Mouse (Mus musculus) intestine, embryonic 14.5 days (tissue): ENCODE data around the gene Cpn2. TPM values are rescaled to one million over a fixed set of nuclear protein-coding genes. Genes with fewer than 3 reads are reported as not detected.

Experiments used
- ATAC-seq: fragments of 200-750 bp; cut with Nextera tagmentation; replicated peaks from 2 replicates; pipeline ENCODE4 v1.8.0; 2017; ENCODE audit warnings: low read depth, moderate number of reproducible peaks, moderate TSS enrichment, moderate library complexity; ENCODE audit not compliant: low FRiP score, low TSS enrichment
- DNase-seq: peaks from one replicate; pipeline ENCODE4 v3.0.0-alpha.2; 2018; ENCODE audit warnings: low spot score
- H3K27ac ChIP-seq: fragments of 300-500 bp; sonication (generic); 2 replicates; pipeline ENCODE4 v1.5.1; 2014; ENCODE audit warnings: low read depth, mild to moderate bottlenecking, control low read depth
- H3K27me3 ChIP-seq: fragments of 300-500 bp; sonication (generic); replicated peaks from 2 replicates; pipeline ENCODE4 v1.6.1; 2014; ENCODE audit warnings: low read length, control low read depth; ENCODE audit not compliant: control insufficient read depth, insufficient read depth
- H3K36me3 ChIP-seq: fragments of 300-500 bp; sonication (generic); 2 replicates; pipeline ENCODE4 v1.6.1; 2014; ENCODE audit warnings: low read length, control low read depth; ENCODE audit not compliant: control insufficient read depth, insufficient read depth
- H3K4me1 ChIP-seq: fragments of 300-500 bp; sonication (generic); replicated peaks from 2 replicates; pipeline ENCODE4 v1.6.1; 2014; ENCODE audit warnings: low read length, control low read depth, mixed read lengths; ENCODE audit not compliant: control insufficient read depth, insufficient read depth
- H3K4me2 ChIP-seq: fragments of 300-500 bp; sonication (generic); 2 replicates; pipeline ENCODE4 v1.6.1; 2014; ENCODE audit warnings: low read length
- H3K4me3 ChIP-seq: fragments of 300-500 bp; sonication (generic); 2 replicates; pipeline ENCODE4 v1.5.1; 2014; ENCODE audit warnings: low read depth, low read length, control low read depth, mixed read lengths
- H3K9ac ChIP-seq: fragments of 300-500 bp; sonication (generic); 2 replicates; pipeline ENCODE4 v1.6.1; 2014; ENCODE audit warnings: mild to moderate bottlenecking, low read length
- H3K9me3 ChIP-seq: fragments of 300-500 bp; sonication (generic); 2 replicates; pipeline ENCODE4 v1.6.1; 2016; ENCODE audit warnings: low read length, control low read depth; ENCODE audit not compliant: control insufficient read depth
- WGBS: fragments of 180-500 bp; shearing (Covaris S2); extraction: QIAGEN DNeasy Blood & Tissue Kit; methylation state at CpG from one replicate; pipeline ENCODE4 v1.1.7; 2014; 5-methylcytosine and 5-hydroxymethylcytosine counted together
- polyA plus RNA-seq: library from polyadenylated mRNA; unstranded; fragments of >200 nt; fragmentation: Nextera tagmentation; extraction: Ambion mirVana; gene quantifications from 2 replicates; pipeline ENCODE4 v1.2.1, GENCODE M21; 2014

Cpn2 gene
- polyA plus RNA-seq, 1 experiment from 2014 or later = 0.04 TPM

GRCm38 (mm10) chr16:30306102-30306501 lies 38.8 kb upstream of the Cpn2 start:
- Histone ChIP-seq H3K9me3 (no peaks in the 10 kb centered on the region), H3K27ac (no peak overlapping the region), H3K4me1 (peaks cover 12% of the 10 kb centered on the region), H3K4me2 (no peak overlapping the region), H3K4me3 (no peak overlapping the region), H3K36me3 (no peaks in the 10 kb centered on the region), H3K27me3 (peaks cover 44% of the 10 kb centered on the region), H3K9ac (no peak overlapping the region)
- DNase-seq (no peak), ATAC-seq (no peak)
- 87% methylated on average over 4 of the region's 4 CpGs for WGBS

- Histone ChIP-seq H3K36me3 (no peaks in the 10 kb centered on the region), H3K4me2 (no peak overlapping the region), H3K4me3 (no peak overlapping the region), H3K27me3 (peaks cover 29% of the 10 kb centered on the region), H3K9ac (no peak overlapping the region), H3K27ac (no peak overlapping the region), H3K4me1 (peaks cover 7% of the 10 kb centered on the region), H3K9me3 (no peaks in the 10 kb centered on the region)
- WGBS = 51% methylated on average over 5 of the region's 5 CpGs
- DNase-seq (no peak), ATAC-seq (no peak)
These were observed 36.9 kb upstream of the Cpn2 start for GRCm38 (mm10) chr16:30304236-30304635.

GRCm38 (mm10) chr16:30303411-30303810 lies 36.1 kb upstream of the Cpn2 start:
- WGBS = 76% methylated on average over 2 of the region's 2 CpGs
- H3K4me1 ChIP-seq = peaks cover 4% of the 10 kb centered on the region
- ATAC-seq (no peak), DNase-seq (peak; percentile 45)
- no peak overlapping the region for H3K9ac ChIP-seq
- H3K4me3 ChIP-seq = no peak overlapping the region
- no peaks in the 10 kb centered on the region for H3K36me3 ChIP-seq
- H3K27ac ChIP-seq = no peak overlapping the region
- peaks cover 22% of the 10 kb centered on the region for H3K27me3 ChIP-seq
- no peaks in the 10 kb centered on the region for H3K9me3 ChIP-seq
- H3K4me2 ChIP-seq = no peak overlapping the region

GRCm38 (mm10) chr16:30302686-30303085 lies 35.4 kb upstream of the Cpn2 start:
- DNase-seq (peak; percentile 21), ATAC-seq (no peak)
- H3K9ac ChIP-seq = no peak overlapping the region
- H3K36me3 ChIP-seq = no peaks in the 10 kb centered on the region
- peaks cover 14% of the 10 kb centered on the region for H3K27me3 ChIP-seq
- H3K4me3 ChIP-seq = no peak overlapping the region
- no peaks in the 10 kb centered on the region for H3K4me1 ChIP-seq
- no peaks in the 10 kb centered on the region for H3K9me3 ChIP-seq
- no peak overlapping the region for H3K27ac ChIP-seq
- H3K4me2 ChIP-seq = no peak overlapping the region
- WGBS = 81% methylated on average over 6 of the region's 6 CpGs

GRCm38 (mm10) chr16:30299711-30300277 lies 32.5 kb upstream of the Cpn2 start:
- Histone ChIP-seq H3K27ac (no peak overlapping the region), H3K4me3 (no peak overlapping the region), H3K4me1 (no peaks in the 10 kb centered on the region), H3K9ac (no peak overlapping the region), H3K9me3 (no peaks in the 10 kb centered on the region), H3K36me3 (no peaks in the 10 kb centered on the region), H3K27me3 (no peaks in the 10 kb centered on the region), H3K4me2 (no peak overlapping the region)
- DNase-seq (peak; percentile 48), ATAC-seq (no peak)
- WGBS = 60% methylated on average over 10 of the region's 10 CpGs

- H3K4me3 ChIP-seq = no peak overlapping the region
- no peak for ATAC-seq
- H3K27ac ChIP-seq = no peak overlapping the region
- no peaks in the 10 kb centered on the region for H3K4me1 ChIP-seq
- DNase-seq = no peak
- no peaks in the 10 kb centered on the region for H3K27me3 ChIP-seq
- H3K4me2 ChIP-seq = no peak overlapping the region
- H3K9me3 ChIP-seq = no peaks in the 10 kb centered on the region
- H3K9ac ChIP-seq = no peak overlapping the region
- 82% methylated on average over 7 of the region's 7 CpGs for WGBS
- H3K36me3 ChIP-seq = no peaks in the 10 kb centered on the region
These were observed 30.2 kb upstream of the Cpn2 start for GRCm38 (mm10) chr16:30297450-30297849.

GRCm38 (mm10) chr16:30296601-30297275 lies 29.4 kb upstream of the Cpn2 start:
- H3K9me3 ChIP-seq = no peaks in the 10 kb centered on the region
- no peaks in the 10 kb centered on the region for H3K27me3 ChIP-seq
- ATAC-seq (no peak), DNase-seq (no peak)
- H3K4me1 ChIP-seq = no peaks in the 10 kb centered on the region
- H3K36me3 ChIP-seq = no peaks in the 10 kb centered on the region
- H3K4me2 ChIP-seq = no peak overlapping the region
- H3K4me3 ChIP-seq = no peak overlapping the region
- no peak overlapping the region for H3K27ac ChIP-seq
- 86% methylated on average over 11 of the region's 11 CpGs for WGBS
- no peak overlapping the region for H3K9ac ChIP-seq

- Histone ChIP-seq H3K4me2 (no peak overlapping the region), H3K4me1 (no peaks in the 10 kb centered on the region), H3K9ac (no peak overlapping the region), H3K27ac (no peak overlapping the region), H3K9me3 (no peaks in the 10 kb centered on the region), H3K36me3 (no peaks in the 10 kb centered on the region), H3K4me3 (no peak overlapping the region), H3K27me3 (no peaks in the 10 kb centered on the region)
- ATAC-seq (no peak), DNase-seq (no peak)
- 91% methylated on average over 7 of the region's 7 CpGs for WGBS
These were observed 27.8 kb upstream of the Cpn2 start for GRCm38 (mm10) chr16:30295106-30295505.

- no peaks in the 10 kb centered on the region for H3K9me3 ChIP-seq
- H3K36me3 ChIP-seq = no peaks in the 10 kb centered on the region
- 80% methylated on average over 6 of the region's 6 CpGs for WGBS
- no peak overlapping the region for H3K4me3 ChIP-seq
- H3K27me3 ChIP-seq = no peaks in the 10 kb centered on the region
- ATAC-seq (no peak), DNase-seq (no peak)
- no peak overlapping the region for H3K9ac ChIP-seq
- no peak overlapping the region for H3K4me2 ChIP-seq
- no peaks in the 10 kb centered on the region for H3K4me1 ChIP-seq
- H3K27ac ChIP-seq = no peak overlapping the region
These were observed 23.1 kb upstream of the Cpn2 start for GRCm38 (mm10) chr16:30290436-30290835.
